Mouse (Mus musculus) kidney, adult 8-10 months (tissue): ENCODE data around the gene Hnrnph1.

Experiments
- DNase-seq, 2 experiments: peaks; one replicate each; pipeline ENCODE4 v3.0.0; 2022

The Hnrnph1 gene

GRCm38 (mm10) chr11:50373621-50374020, 3.2 kb upstream of the Hnrnph1 start:
- no peak for DNase-seq

- DNase-seq = no peak
Measured at GRCm38 (mm10) chr11:50374286-50375015, 2.3 kb upstream of the Hnrnph1 start.

- DNase-seq = no peak
Measured at GRCm38 (mm10) chr11:50375421-50375820, 1.4 kb upstream of the Hnrnph1 start.

- no peak for DNase-seq
Measured at GRCm38 (mm10) chr11:50376156-50376790, 517 bp upstream of the Hnrnph1 start.

GRCm38 (mm10) chr11:50377892-50378684, 1.3 kb downstream of the Hnrnph1 start:
- peak; percentile 80 to 84 for DNase-seq

GRCm38 (mm10) chr11:50379023-50379752, 2.4 kb downstream of the Hnrnph1 start:
- no peak for DNase-seq

- no peak for DNase-seq
Measured at GRCm38 (mm10) chr11:50381311-50381710, 4.5 kb downstream of the Hnrnph1 start.

- no peak for DNase-seq
Measured at GRCm38 (mm10) chr11:50387167-50387679, 10.4 kb downstream of the Hnrnph1 start.

- DNase-seq = no peak
Measured at GRCm38 (mm10) chr11:50387697-50388096, 10.9 kb downstream of the Hnrnph1 start.

- DNase-seq = no peak
Measured at GRCm38 (mm10) chr11:50388217-50388929, 11.6 kb downstream of the Hnrnph1 start.

GRCm38 (mm10) chr11:50389011-50389410, 12.2 kb downstream of the Hnrnph1 start:
- no peak for DNase-seq

GRCm38 (mm10) chr11:50389616-50390015, 12.8 kb downstream of the Hnrnph1 start:
- DNase-seq = no peak

- DNase-seq = no peak
Measured at GRCm38 (mm10) chr11:50391272-50391960, 14.6 kb downstream of the Hnrnph1 start.

GRCm38 (mm10) chr11:50393306-50393705, 16.5 kb downstream of the Hnrnph1 start:
- no peak for DNase-seq

- DNase-seq = no peak
Measured at GRCm38 (mm10) chr11:50394731-50395130, 17.9 kb downstream of the Hnrnph1 start.

GRCm38 (mm10) chr11:50396766-50397307, 20.0 kb downstream of the Hnrnph1 start:
- DNase-seq = no peak

GRCm38 (mm10) chr11:50397316-50397715, 20.5 kb downstream of the Hnrnph1 start:
- no peak for DNase-seq

GRCm38 (mm10) chr11:50398803-50399202, 22.0 kb downstream of the Hnrnph1 start:
- DNase-seq = no peak

- DNase-seq = peak; percentile 40 to 52
Measured at GRCm38 (mm10) chr11:50402481-50402880, 25.7 kb downstream of the Hnrnph1 start.

- DNase-seq = peak; percentile 48 to 66
Measured at GRCm38 (mm10) chr11:50403367-50404014, 26.7 kb downstream of the Hnrnph1 start.

GRCm38 (mm10) chr11:50407235-50407634, 30.4 kb downstream of the Hnrnph1 start:
- no peak for DNase-seq
